Mouse (Mus musculus): ENCODE data around the gene Sez6l.

- no peak for TF ChIP-seq CTCF (IDR thresholded peaks at IDR 0.05; ENCODE audit: borderline replicate concordance, insufficient read depth, low read length)
- no peak for TF ChIP-seq POLR2A (IDR thresholded peaks at IDR 0.05; ENCODE audit: low read depth, low read length)
These were observed 90.6 kb downstream of the Sez6l start for GRCm38 (mm10) chr5:112486415-112486814.
